ENCODE assay signal across 16 mouse cellular contexts in the genomic region with DNA sequence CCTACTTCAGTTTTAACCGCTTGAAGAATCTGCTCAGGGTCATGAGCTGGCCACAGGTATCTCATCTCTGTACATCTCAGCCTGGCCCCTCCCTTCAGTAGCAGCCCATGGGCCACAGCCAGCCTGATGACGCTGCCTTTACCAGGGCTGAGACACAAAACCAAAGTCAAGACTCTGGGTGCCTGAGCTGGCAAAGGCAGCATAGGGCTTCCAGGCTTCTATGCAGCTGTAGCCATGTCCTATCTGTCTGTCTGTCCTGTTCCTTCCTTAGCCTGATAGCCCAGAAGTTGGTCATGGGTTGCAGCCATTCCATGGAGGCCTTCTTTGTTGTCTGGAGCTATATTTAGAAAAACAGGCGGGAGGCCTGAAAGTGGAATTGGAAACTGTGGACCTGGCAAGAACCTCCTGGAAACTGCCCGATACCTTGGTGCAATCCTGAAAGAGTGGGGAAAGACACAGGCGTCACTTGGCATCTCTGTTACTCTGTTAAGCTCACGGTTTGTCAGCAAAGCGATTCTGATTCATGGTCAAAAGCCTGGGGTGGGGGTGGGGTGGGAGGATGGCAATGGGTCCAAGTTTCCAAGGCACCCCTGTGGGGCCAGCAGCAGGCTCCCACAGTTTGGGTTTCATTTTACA. TPM values are rescaled to one million over a fixed set of nuclear protein-coding genes. Genes with fewer than 3 reads are reported as not detected.
A peak's percentile ranks its signal among the peaks of the same experiment; 100 is the strongest.
DNase-seq lines count a peak whose midpoint lies in the region; ATAC-seq and TF ChIP-seq lines count a peak whose summit lies in the region.
"Had no signal": no experiment of that assay in that cellular context is flagged by ENCODE, and none has a peak within 500 bp of the region (broad histone marks: within the 10 kb centered on the region; RNA-seq: fewer than 3 reads in every experiment).

No protein-coding gene starts in this region.

- no peak for TF ChIP-seq POLR2A in cerebellum, adult 2 months (IDR thresholded peaks at IDR 0.05; ENCODE audit: borderline replicate concordance, insufficient read depth, low read length)
- TF ChIP-seq POLR2A in cortical plate, adult 2 months (IDR thresholded peaks at IDR 0.05; ENCODE audit: extremely low read depth, insufficient read depth, low read length), result no peak

- no peak overlapping the region for H3K4me2 ChIP-seq in liver, embryonic 12.5 days
- H3K4me2 ChIP-seq: lung, embryonic 14.5 days; midbrain, embryonic 12.5 days had no signal

- TF ChIP-seq CTCF in cerebellum, adult 2 months (IDR thresholded peaks at IDR 0.05; ENCODE audit: borderline replicate concordance, insufficient read depth, low read depth, low read length), result no peak
- no peak for TF ChIP-seq CTCF in layer of hippocampus, adult 2 months (conservative IDR thresholded peaks at IDR 0.05)
- no peak for TF ChIP-seq CTCF in cortical plate, adult 2 months (IDR thresholded peaks at IDR 0.05; ENCODE audit: extremely low read depth, insufficient read depth, low read length)

- no peak overlapping the region for H3K4me3 ChIP-seq in cerebellum, adult 2 months (replicated peaks; ENCODE audit: insufficient read depth, low read depth, low read length)
- no peak overlapping the region for H3K4me3 ChIP-seq in layer of hippocampus, adult 2 months
- H3K4me3 ChIP-seq in cortical plate, adult 2 months (ENCODE audit: insufficient read depth, low read length), result no peak overlapping the region
- no peak overlapping the region for H3K4me3 ChIP-seq in liver, embryonic 12.5 days
- H3K4me3 ChIP-seq: midbrain, embryonic 12.5 days had no signal

- H3K27ac ChIP-seq in cerebellum, adult 2 months (ENCODE audit: insufficient read depth, low read length), result no peak overlapping the region
- peak overlapping the region; percentile 43 for H3K27ac ChIP-seq in layer of hippocampus, adult 2 months
- peak overlapping the region; percentile 51; the same call in 1 of the 2 replicates for H3K27ac ChIP-seq in cortical plate, adult 2 months (ENCODE audit: insufficient read depth, low read length)
- no peak overlapping the region for H3K27ac ChIP-seq in liver, embryonic 12.5 days
- H3K27ac ChIP-seq: macrophage; midbrain, embryonic 12.5 days; stomach, postnatal 0 days had no signal

- no peak for ATAC-seq in cerebellum, adult (ENCODE audit: insufficient number of reproducible peaks, low FRiP score, low TSS enrichment)
- no peak for ATAC-seq in liver, embryonic 12.5 days
- ATAC-seq: inflammation-experienced regulatory T-cells, adult 6 months had no signal

- no peaks in the 10 kb centered on the region for H3K9me3 ChIP-seq in liver, embryonic 12.5 days (replicated peaks)
- H3K9me3 ChIP-seq: midbrain, embryonic 12.5 days had no signal

- WGBS in cerebellum, adult 2 months, result 68% methylated on average over 7 of the region's 7 CpGs
- 61% methylated on average over 7 of the region's 7 CpGs for WGBS in liver, embryonic 12.5 days (ENCODE audit: insufficient replicate concordance)

- H3K27me3 ChIP-seq in cerebellum, adult 2 months (ENCODE audit: control insufficient read depth, insufficient read depth, low read length), result no peaks in the 10 kb centered on the region
- no peaks in the 10 kb centered on the region for H3K27me3 ChIP-seq in liver, embryonic 12.5 days (replicated peaks)
- H3K27me3 ChIP-seq: midbrain, embryonic 12.5 days had no signal

- H3K4me1 ChIP-seq in cerebellum, adult 2 months (ENCODE audit: control insufficient read depth, insufficient read depth, low read length), result peaks cover 72% of the 10 kb centered on the region
- H3K4me1 ChIP-seq in cortical plate, adult 2 months (ENCODE audit: control insufficient read depth, insufficient read depth, low read length), result peaks cover 28% of the 10 kb centered on the region
- H3K4me1 ChIP-seq in liver, embryonic 12.5 days, result 0 out of 2 replicates have a peak, but pooled peaks cover 3% of the 10 kb centered on the region

- no peaks in the 10 kb centered on the region for H3K36me3 ChIP-seq in liver, embryonic 12.5 days
- H3K36me3 ChIP-seq: midbrain, embryonic 12.5 days had no signal

- peak; percentile 64 to 65 for DNase-seq in cerebellum, adult 2 months
- DNase-seq in layer of hippocampus, adult 2 months (ENCODE audit: low spot score in 2 of 2), result no peak
- DNase-seq in layer of hippocampus, adult 18-20 months (ENCODE audit: low spot score in 2 of 2), result no peak
- no peak for DNase-seq in embryo, embryonic 11 days
- DNase-seq: gastrocnemius, postnatal 10 days; liver; lung, embryonic 14.5 days; right cerebral cortex, adult 18-20 months; thymus, postnatal 36 days had no signal

- H3K9ac ChIP-seq in liver, embryonic 12.5 days, result no peak overlapping the region
- H3K9ac ChIP-seq: lung, embryonic 14.5 days; midbrain, embryonic 12.5 days had no signal

RNA-seq across cellular contexts. Expression of gene Dkk3, which starts 33.1 kb away (rescaled TPM):
- 17.1 and 20.4 TPM in 2 replicates for polyA plus RNA-seq in cerebellum, adult 2 months (2012; rRNA removed)
- 100 to 1,000 TPM; 253 to 270 TPM for total RNA-seq in layer of hippocampus, adult 2 months (2021)
- total RNA-seq in layer of hippocampus, adult 18-20 months (2021), result 100 to 1,000 TPM; 283 to 293 TPM
- polyA plus RNA-seq in cortical plate, adult 2 months (2012; rRNA removed), result 144 and 166 TPM in 2 replicates
- polyA plus RNA-seq in liver, embryonic 12.5 days (2016; fragmentation: Nextera tagmentation; extraction: Ambion mirVana), result 7.3 and 7.5 TPM in 2 replicates
- polyA plus RNA-seq: macrophage had no signal

Comparison
In these comparisons a context has a peak if more than half of its experiments do, and no peak if none do; other contexts are left out.
1. DNase-seq: peak in cerebellum, adult 2 months (2 of 2); none in layer of hippocampus, adult 2 months (0 of 2), layer of hippocampus, adult 18-20 months (0 of 2) and embryo, embryonic 11 days (single experiment).
2. H3K27ac ChIP-seq: peak in layer of hippocampus, adult 2 months (single experiment) and cortical plate, adult 2 months (single experiment); none in cerebellum, adult 2 months (single experiment) and liver, embryonic 12.5 days (single experiment).